Mouse (Mus musculus) liver, postnatal 0 days (tissue): ENCODE results near the gene Ndufab1.

Source experiments
- CTCF ChIP-seq: sonication (generic); IDR thresholded peaks from 2 replicates; pipeline ENCODE4 v1.5.1; 2016; ENCODE audit warnings: antibody characterized with exemption, low read depth
- EP300 ChIP-seq: IDR thresholded peaks from 2 replicates; pipeline ENCODE4 v1.6.1; 2016; ENCODE audit warnings: antibody characterized with exemption, low read depth, mild to moderate bottlenecking

GRCm38 (mm10) chr7:122074374-122074773 lies 27.3 kb downstream of the Ndufab1 start:
- no peak for TF ChIP-seq CTCF
- TF ChIP-seq EP300 = no peak
